Mouse (Mus musculus) thymus, postnatal 10 days (tissue): ENCODE measurements around the gene Acss3.

Experiments used
- DNase-seq, 2 experiments: peaks; one replicate each; pipeline ENCODE4 v3.0.0; 2021; ENCODE audit warnings: low spot score in 2 of 2

The Acss3 gene

DNA sequence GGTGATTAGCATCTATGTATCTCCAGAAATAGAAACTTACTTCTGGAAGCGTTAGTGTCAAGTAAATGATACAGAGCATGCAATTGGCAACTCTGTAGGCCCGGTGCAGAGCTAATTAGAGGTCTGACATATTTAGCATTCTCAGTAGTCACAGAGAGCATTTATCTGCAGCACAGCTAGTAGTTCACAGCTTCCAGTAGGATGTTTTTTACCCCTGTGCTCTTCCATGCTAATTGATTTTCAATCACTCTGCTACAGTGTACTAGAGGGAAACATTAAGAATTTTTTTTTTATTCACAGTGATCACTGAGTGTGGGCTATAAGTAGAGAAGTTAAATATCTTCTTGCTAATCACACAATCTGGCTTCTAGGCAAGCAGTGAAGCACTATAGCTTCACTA lies 112.3 kb downstream of the Acss3 start:
- DNase-seq: no peak

DNA sequence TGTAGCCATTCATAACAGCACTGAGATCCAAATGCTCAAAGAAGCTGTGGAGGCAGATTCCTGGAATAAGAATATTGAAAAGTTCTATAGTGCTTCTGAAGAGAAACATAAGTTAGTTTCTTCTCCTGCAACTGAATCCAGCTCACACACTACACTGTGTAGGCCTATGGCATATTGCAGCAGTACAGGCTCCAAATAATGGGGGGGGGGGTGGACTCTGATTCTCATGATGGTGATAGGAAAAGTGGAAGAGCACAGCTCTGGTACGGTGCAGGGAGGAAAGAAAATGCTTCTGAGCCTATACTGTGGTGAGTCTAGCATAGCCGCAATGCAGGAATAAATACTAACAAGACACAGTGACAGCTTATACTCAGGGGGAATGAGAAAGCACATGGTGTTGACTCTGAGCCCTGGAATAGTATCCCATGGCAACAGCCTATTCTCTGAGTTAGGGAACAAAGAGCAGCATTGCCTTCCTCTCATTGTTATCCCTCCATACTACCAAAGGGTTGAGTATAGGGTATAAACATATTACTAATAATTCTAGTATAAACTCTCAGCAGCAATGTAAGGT lies 125.3 kb downstream of the Acss3 start:
- DNase-seq: no peak

GRCm38 (mm10) chr10:106989478-106989877 lies 134.0 kb downstream of the Acss3 start:
- no peak for DNase-seq

DNA sequence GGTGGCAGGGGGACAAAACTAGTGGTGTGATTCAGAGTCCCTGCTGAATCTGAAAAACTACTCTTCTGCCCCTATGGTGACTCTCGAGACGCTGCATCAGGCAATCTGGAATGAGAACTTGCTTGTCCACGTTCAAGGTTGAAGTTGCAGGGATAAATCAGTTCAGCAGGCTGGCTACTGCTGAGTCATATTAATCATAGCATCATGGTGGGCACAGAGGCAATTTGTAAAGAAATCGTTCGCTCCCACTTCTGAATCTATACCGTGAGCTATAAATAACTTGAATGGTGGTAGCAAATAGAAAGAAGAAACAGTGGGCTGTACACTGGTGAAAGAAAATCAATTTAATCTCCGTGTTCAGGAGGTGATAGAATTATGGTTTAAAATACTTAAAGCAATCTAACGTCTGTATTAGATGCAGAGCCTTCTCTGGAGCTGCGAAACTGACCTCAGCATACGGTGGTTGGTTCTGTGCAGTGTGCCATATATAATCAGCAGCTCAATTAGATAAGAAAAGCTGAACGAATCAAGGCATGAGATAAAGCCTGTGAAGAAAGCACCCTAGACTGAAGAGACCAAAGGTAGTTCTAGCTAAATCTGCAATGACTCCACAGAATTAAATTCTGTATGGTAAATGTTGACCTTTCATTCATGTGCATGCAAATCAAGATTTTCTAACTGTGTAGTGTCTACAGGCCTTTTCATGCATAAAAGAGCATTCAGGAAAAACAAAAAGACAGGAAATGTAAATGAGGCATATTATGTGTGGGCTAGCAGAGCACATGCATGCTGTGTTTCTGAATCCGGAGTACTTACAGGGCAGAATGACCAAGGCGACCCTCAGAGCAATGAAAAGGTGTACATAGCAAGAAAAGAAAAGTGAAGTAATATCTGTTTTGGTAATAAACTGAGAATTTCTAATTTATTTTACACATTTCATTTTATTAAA lies 148.0 kb downstream of the Acss3 start:
- no peak for DNase-seq

GRCm38 (mm10) chr10:106959026-106959425 lies 164.4 kb downstream of the Acss3 start:
- DNase-seq: no peak

DNA sequence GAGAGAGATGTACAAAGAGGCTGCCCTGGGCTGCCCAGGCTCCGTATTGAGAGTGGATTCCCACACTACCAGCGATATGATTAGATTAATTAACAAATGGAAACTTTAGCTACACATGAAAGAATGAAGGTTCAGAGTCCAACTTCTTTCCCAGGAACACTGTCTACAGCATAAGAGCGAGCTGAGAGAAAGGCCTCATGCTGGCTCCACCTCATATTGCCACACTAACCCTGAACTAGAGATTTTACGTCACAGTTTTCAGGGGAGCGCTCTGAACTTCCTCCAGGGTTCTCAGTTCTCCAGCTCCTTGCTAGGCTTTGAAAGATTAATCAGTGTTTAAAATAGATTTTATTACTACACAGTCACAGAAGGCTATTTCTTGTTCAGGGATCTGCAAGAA lies 182.1 kb downstream of the Acss3 start:
- no peak for DNase-seq

GRCm38 (mm10) chr10:106939441-106939840 lies 184.0 kb downstream of the Acss3 start:
- no peak for DNase-seq

DNA sequence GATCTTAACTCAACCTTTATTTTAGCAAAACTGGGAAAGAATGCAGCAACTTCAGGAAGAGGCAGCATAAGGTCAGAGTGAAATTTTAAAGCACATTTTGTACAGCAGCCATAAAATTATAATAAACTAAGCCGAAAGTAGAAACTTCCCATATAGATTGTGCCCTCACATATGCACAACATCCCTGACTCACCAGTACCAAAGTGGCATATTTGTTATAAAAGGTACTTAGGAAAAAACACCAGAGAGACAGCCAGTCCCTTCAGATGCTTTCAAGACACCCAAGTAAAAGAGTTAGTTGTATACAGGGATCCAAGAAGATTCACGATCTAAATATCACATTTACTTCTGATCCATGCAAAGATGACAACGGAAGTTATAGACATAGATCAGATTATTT lies 184.6 kb downstream of the Acss3 start:
- DNase-seq: no peak

DNA sequence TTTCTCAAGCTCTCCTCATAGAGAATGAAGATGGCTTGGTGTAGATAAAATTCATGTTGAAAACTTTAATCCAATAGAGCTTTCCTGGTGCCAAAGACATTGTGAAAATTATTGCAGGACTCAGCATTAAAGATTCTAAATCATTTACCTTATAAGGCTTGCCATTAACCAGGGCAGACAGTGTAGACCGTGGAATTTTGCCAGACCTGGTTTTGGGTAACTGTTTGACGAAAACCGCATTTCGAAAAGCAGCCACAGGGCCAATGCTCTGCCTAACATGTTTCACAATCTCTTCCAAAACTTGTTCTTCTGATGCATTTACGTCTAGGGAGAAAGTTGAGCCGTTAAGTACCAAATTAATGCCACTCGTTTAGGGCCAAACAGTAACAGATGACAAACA lies 186.5 kb downstream of the Acss3 start:
- DNase-seq: no peak

DNA sequence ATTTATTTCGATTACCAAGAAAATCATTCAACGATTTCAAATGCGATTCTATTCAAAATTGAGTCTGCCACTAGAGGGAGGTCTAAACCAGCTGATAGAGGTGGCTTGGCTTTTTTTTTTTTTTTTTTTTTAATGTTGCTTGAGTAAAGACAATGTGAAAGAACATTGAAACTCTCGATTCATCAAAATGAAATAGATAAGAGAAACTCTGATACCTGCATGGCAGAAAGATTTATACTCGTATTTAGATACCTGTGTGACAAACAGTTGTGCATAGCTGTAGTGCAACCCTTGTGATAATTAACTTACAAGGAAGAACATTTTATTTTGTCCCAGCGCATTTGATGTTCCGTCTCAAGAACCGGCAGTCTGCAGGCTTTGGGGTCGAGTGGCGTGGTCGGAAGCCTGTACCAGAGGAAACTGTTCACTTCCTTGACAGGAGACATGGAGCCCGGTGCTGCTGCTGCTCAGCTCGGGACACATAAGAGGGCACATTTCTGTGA lies 190.8 kb downstream of the Acss3 start:
- DNase-seq: no peak

GRCm38 (mm10) chr10:106928576-106929332 lies 194.7 kb downstream of the Acss3 start:
- no peak for DNase-seq

GRCm38 (mm10) chr10:106924798-106925197 lies 198.7 kb downstream of the Acss3 start:
- DNase-seq: no peak

- DNase-seq: no peak
These were observed 199.1 kb downstream of the Acss3 start for GRCm38 (mm10) chr10:106924334-106924733.

- DNase-seq: no peak
These were observed 208.6 kb downstream of the Acss3 start for GRCm38 (mm10) chr10:106914822-106915221.

DNA sequence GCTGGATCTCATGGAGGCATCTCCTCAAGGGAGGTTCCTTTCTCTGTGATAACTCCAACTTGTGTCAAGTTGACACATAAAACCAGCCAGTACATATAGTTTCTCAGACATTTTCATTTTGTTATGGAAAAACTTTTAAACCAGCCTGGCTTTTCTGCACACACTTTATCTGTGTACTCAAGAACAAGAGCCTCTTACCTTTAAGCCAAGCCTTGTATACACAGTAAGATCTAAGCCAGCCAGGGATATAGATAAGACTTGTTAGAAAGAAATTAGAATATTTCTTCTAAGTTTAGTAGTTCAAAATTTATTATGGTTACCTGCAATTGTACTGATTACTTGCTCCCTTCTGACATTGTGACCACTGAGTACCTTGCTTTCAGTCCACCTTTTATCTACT lies 209.2 kb downstream of the Acss3 start:
- no peak for DNase-seq

DNA sequence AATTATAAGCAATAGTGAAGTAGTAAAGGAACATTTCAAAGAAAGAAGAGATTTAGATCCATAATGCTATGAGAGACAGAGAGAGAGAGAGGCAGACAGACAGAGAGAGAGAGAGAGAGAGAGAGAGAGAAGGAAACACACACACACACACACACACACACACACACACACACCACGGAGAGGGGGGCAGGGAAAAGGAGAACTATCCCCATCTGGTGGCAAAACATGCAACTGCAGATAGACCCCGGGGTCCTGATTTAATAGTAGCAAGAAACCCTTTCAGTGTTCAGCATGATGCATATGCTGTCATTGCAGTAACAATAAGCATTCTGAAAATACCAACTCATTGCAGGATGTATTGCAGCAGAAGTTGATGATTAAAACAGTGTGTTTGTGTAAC lies 210.4 kb downstream of the Acss3 start:
- DNase-seq: no peak

DNA sequence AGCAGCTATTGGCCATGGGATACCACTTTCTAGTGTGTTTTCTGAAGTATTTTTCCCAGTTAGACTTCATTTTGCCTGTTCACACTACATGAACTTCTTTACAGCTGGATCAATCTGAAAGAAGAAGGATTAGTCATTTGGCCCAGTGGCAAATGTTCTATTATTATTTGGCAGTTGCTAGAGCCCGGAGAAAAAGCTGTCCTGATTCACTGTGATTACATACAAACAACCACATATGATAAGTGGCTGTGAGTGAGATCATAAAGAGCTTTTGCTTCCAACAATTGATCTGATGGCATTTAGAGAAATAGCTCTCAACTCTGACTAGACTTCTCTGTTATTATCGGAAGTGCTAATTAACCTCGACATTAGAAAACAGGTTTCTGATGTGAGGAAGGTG lies 213.4 kb downstream of the Acss3 start:
- no peak for DNase-seq

DNA sequence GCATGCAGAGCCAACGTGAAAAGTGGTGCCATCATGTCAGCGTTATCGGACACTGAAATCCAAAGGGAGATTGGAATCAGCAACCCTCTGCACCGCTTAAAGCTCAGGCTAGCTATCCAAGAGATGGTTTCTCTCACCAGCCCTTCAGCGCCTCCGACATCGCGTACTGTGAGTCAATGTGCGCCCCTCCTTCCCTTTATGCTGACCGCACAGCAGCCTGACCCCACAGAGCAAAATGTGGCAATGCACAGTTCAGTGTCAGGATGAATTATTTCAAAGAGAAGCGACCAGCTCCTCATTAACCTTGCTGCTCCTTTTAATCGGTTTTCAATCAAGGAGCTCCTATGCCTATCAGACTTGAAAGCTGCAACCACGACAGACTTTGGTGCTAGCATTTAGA lies 227.1 kb downstream of the Acss3 start:
- DNase-seq: no peak
